Mouse (Mus musculus) ES-Bruce4 (cell line): ENCODE data around the gene Apoe. TPM values are rescaled to one million over a fixed set of nuclear protein-coding genes. Genes with fewer than 3 reads are reported as not detected.

Source experiments
- H3K27ac ChIP-seq: 2 replicates; pipeline ENCODE4 v1.5.1; 2012; ENCODE audit warnings: low read length, inconsistent platforms; ENCODE audit not compliant: insufficient read depth
- H3K27me3 ChIP-seq: 2 replicates; pipeline ENCODE4 v1.6.1; 2012; ENCODE audit warnings: mild to moderate bottlenecking, low read length, inconsistent platforms; ENCODE audit not compliant: control insufficient read depth, poor library complexity, insufficient read depth, severe bottlenecking
- H3K36me3 ChIP-seq: 2 replicates; pipeline ENCODE4 v1.6.1; 2012; ENCODE audit warnings: inconsistent platforms, mild to moderate bottlenecking, low read length, moderate library complexity; ENCODE audit not compliant: control insufficient read depth, poor library complexity, insufficient read depth, severe bottlenecking
- H3K4me1 ChIP-seq: one replicate; pipeline ENCODE4 v1.8.1; 2011; ENCODE audit warnings: low read length; ENCODE audit not compliant: control insufficient read depth, insufficient read depth
- H3K4me3 ChIP-seq: 2 replicates; pipeline ENCODE4 v1.5.1; 2011; ENCODE audit warnings: low read depth, mild to moderate bottlenecking, low read length
- H3K9ac ChIP-seq: 2 replicates; pipeline ENCODE4 v1.6.1; 2012; ENCODE audit warnings: low read depth, mild to moderate bottlenecking, inconsistent platforms; ENCODE audit not compliant: poor library complexity, severe bottlenecking
- H3K9me3 ChIP-seq: replicated peaks from 2 replicates; pipeline ENCODE4 v1.6.1; 2012; ENCODE audit warnings: mild to moderate bottlenecking, low read length, inconsistent platforms; ENCODE audit not compliant: control insufficient read depth, poor library complexity, insufficient read depth, severe bottlenecking
- CTCF ChIP-seq: IDR thresholded peaks from one replicate; pipeline ENCODE4 v1.8.1; 2011; ENCODE audit warnings: low read depth, low read length
- EP300 ChIP-seq: IDR thresholded peaks from 2 replicates; pipeline ENCODE4 v1.6.1; 2011; ENCODE audit warnings: low read depth, low read length; ENCODE audit not compliant: insufficient read depth
- POLR2A ChIP-seq: IDR thresholded peaks from one replicate; pipeline ENCODE4 v1.8.1; 2011; ENCODE audit warnings: low read length; ENCODE audit not compliant: insufficient read depth
- polyA plus RNA-seq: library from polyadenylated mRNA; stranded (reverse); fragments of >200 nt; gene quantifications from 2 replicates; pipeline ENCODE4 v1.2.4, GENCODE M21; 2011; ENCODE audit warnings: low read depth; ENCODE audit not compliant: missing spikeins, insufficient read depth, insufficient read length

Apoe gene
- polyA plus RNA-seq, 1 experiment: 1,048 TPM

DNA sequence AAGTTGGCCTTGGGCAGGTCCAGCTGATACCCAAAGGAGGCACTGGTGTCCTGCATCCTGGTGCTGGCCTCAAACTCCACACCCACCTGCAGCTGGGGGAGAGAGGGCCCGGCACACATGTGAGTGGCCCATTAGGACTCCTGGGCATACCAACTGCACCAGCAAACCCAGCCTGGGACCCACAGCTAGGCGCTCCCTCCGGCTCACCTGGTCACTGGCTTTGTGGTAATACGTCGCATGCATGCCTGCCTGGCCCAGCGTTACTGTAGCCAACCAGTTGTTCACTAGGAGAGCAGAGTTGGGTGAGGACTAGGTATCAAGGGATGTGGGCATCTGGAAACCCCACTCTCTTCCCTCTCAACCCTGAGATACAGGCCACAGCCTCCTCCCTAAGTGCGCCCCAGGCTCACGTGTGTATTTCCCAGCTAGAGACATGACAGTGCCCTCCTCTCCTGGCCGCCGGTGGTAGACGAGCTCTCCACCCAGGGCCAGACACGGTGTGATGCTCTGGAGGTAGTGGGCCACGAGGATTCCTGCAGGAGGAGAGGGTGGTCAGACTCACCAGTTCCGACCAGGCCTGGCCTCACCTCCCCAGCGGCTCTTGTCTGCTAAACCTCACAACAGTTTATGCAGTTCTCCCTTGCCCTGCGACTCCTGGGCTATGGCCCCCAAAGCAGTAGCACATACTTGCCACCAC is 4.0 kb upstream of the Apoe start:
- no peak for TF ChIP-seq CTCF
- TF ChIP-seq EP300: no peak
- TF ChIP-seq POLR2A: no peak
- H3K4me1 ChIP-seq: peaks cover 5% of the 10 kb centered on the region
- peak overlapping the region; percentile 73 for H3K27ac ChIP-seq
- H3K9ac ChIP-seq: no peak overlapping the region
- no peak overlapping the region for H3K4me3 ChIP-seq
- no peaks in the 10 kb centered on the region for H3K9me3 ChIP-seq
- no peaks in the 10 kb centered on the region for H3K27me3 ChIP-seq
- peaks cover 28% of the 10 kb centered on the region for H3K36me3 ChIP-seq

GRCm38 (mm10) chr7:19701069-19701761 is 2.2 kb upstream of the Apoe start:
- Histone ChIP-seq H3K27me3 (no peaks in the 10 kb centered on the region), H3K36me3 (peaks cover 33% of the 10 kb centered on the region), H3K27ac (peak overlapping the region; percentile 94), H3K9me3 (no peaks in the 10 kb centered on the region), H3K9ac (0 out of 2 replicates have a peak overlapping the region, but pooled peaks have one; percentile 6), H3K4me1 (peaks cover 6% of the 10 kb centered on the region), H3K4me3 (no peak overlapping the region)
- TF ChIP-seq EP300 (peak; percentile 59; the same call in 1 of the 2 replicates), CTCF (peak; percentile 64), POLR2A (peak; percentile 5)

- TF ChIP-seq POLR2A (peak; percentile 6), CTCF (no peak)
- H3K4me3 ChIP-seq: no peak overlapping the region
- H3K36me3 ChIP-seq: peaks cover 35% of the 10 kb centered on the region
- H3K27me3 ChIP-seq: no peaks in the 10 kb centered on the region
- H3K9ac ChIP-seq: 0 out of 2 replicates have a peak overlapping the region, but pooled peaks have one; percentile 24
- no peaks in the 10 kb centered on the region for H3K9me3 ChIP-seq
- peaks cover 7% of the 10 kb centered on the region for H3K4me1 ChIP-seq
- peak overlapping the region; percentile 94 for H3K27ac ChIP-seq
Observed at GRCm38 (mm10) chr7:19700299-19701068, 1.5 kb upstream of the Apoe start.

GRCm38 (mm10) chr7:19699827-19700148 is 800 bp upstream of the Apoe start:
- Histone ChIP-seq H3K9ac (0 out of 2 replicates have a peak overlapping the region, but pooled peaks have one; percentile 24), H3K36me3 (peaks cover 31% of the 10 kb centered on the region), H3K27ac (peak overlapping the region; percentile 94), H3K4me3 (no peak overlapping the region), H3K4me1 (peaks cover 7% of the 10 kb centered on the region), H3K27me3 (no peaks in the 10 kb centered on the region), H3K9me3 (no peaks in the 10 kb centered on the region)
- TF ChIP-seq CTCF (no peak), EP300 (no peak), POLR2A (no peak)

GRCm38 (mm10) chr7:19697949-19698906 is 760 bp downstream of the Apoe start:
- H3K36me3 ChIP-seq: peaks cover 28% of the 10 kb centered on the region
- peak overlapping the region; percentile 77 for H3K27ac ChIP-seq
- H3K4me3 ChIP-seq: peak overlapping the region; percentile 96
- peaks cover 7% of the 10 kb centered on the region for H3K4me1 ChIP-seq
- TF ChIP-seq EP300: 0 out of 2 replicates have a peak, but pooled peaks have one; percentile 16
- TF ChIP-seq POLR2A: no peak
- peak; percentile 17 for TF ChIP-seq CTCF
- no peaks in the 10 kb centered on the region for H3K9me3 ChIP-seq
- H3K27me3 ChIP-seq: no peaks in the 10 kb centered on the region
- peak overlapping the region; percentile 79 for H3K9ac ChIP-seq
